ENCODE assay signal across 8 mouse cellular contexts in the genomic region with DNA sequence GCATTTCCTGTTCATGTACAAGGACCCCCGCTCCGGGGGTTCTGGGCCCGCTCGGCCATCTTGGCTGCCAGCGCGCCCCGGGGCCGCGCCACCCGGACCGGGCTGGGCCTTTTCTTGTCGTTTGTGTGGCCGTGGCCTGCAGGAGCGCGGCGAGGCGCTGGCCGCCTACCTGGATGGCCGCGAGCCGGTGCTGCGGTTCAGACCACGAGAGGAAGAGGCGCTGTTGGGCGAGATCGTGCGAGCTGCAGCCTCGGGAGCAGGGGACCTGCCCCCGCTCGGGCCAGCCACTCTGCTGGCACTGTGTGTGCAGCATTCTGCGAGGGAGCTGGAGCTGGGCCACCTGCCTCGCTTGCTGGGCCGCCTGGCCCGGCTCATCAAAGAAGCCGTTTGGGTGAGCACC. TPM values are rescaled to one million over a fixed set of nuclear protein-coding genes. Genes with fewer than 3 reads are reported as not detected.
DNase-seq lines count a peak whose midpoint lies in the region; ATAC-seq lines count a peak whose summit lies in the region.
"Had no signal": no experiment of that assay in that cellular context is flagged by ENCODE, and none has a peak within 500 bp of the region (broad histone marks: within the 10 kb centered on the region; RNA-seq: fewer than 3 reads in every experiment).

No protein-coding gene starts in this region.

- H3K9ac ChIP-seq in lung, embryonic 15.5 days, result peak overlapping the region; percentile 39
- peak overlapping the region; percentile 8; the same call in 1 of the 2 replicates for H3K9ac ChIP-seq in hindbrain, embryonic 11.5 days (ENCODE audit: low read depth, low read length)
- peak overlapping the region; percentile 68 for H3K9ac ChIP-seq in lung, embryonic 16.5 days (ENCODE audit: low read length)

- DNase-seq in lung, postnatal 36 days, result no peak
- peak; percentile 69 for DNase-seq in embryonic facial prominence, embryonic 10.5 days (ENCODE audit: low spot score)
- peak; percentile 48 for DNase-seq in hindbrain, embryonic 11.5 days (ENCODE audit: low spot score)
- no peak for DNase-seq in adrenal gland, postnatal 25 days

- ATAC-seq in lung, embryonic 15.5 days (ENCODE audit: borderline replicate concordance, extremely low read depth, low FRiP score, low TSS enrichment), result no peak
- no peak for ATAC-seq in hindbrain, embryonic 11.5 days (ENCODE audit: low FRiP score)
- ATAC-seq in lung, embryonic 16.5 days (ENCODE audit: low read depth), result peak; percentile 29
- no peak for ATAC-seq in megakaryocyte, adult 5-6 weeks (ENCODE audit: poor library complexity, severe bottlenecking)

- no peaks in the 10 kb centered on the region for H3K9me3 ChIP-seq in lung, embryonic 15.5 days
- peaks cover 7% of the 10 kb centered on the region; the same call in 1 of the 2 replicates for H3K9me3 ChIP-seq in embryonic facial prominence, embryonic 10.5 days
- H3K9me3 ChIP-seq in hindbrain, embryonic 11.5 days (ENCODE audit: control insufficient read depth, low read length), result no peaks in the 10 kb centered on the region
- H3K9me3 ChIP-seq in lung, embryonic 16.5 days (ENCODE audit: control insufficient read depth, low read length), result no peaks in the 10 kb centered on the region

- 16% methylated on average over 35 of the region's 35 CpGs for WGBS in lung, embryonic 15.5 days
- WGBS in embryonic facial prominence, embryonic 10.5 days, result 18% methylated on average over 35 of the region's 35 CpGs
- WGBS in hindbrain, embryonic 11.5 days, result 28% methylated on average over 34 of the region's 35 CpGs
- WGBS in lung, embryonic 16.5 days, result 18% methylated on average over 35 of the region's 35 CpGs

- peak overlapping the region; percentile 19 for H3K4me3 ChIP-seq in lung, embryonic 15.5 days
- H3K4me3 ChIP-seq in embryonic facial prominence, embryonic 10.5 days, result peak overlapping the region; percentile 52
- no peak overlapping the region for H3K4me3 ChIP-seq in hindbrain, embryonic 11.5 days (ENCODE audit: low read depth, low read length)
- H3K4me3 ChIP-seq in lung, embryonic 16.5 days (ENCODE audit: low read length), result peak overlapping the region; percentile 26

- peaks cover 25% of the 10 kb centered on the region for H3K27me3 ChIP-seq in lung, embryonic 15.5 days
- H3K27me3 ChIP-seq in embryonic facial prominence, embryonic 10.5 days (replicated peaks; ENCODE audit: low read depth, poor library complexity, severe bottlenecking), result peaks cover 64% of the 10 kb centered on the region
- peaks cover 12% of the 10 kb centered on the region for H3K27me3 ChIP-seq in hindbrain, embryonic 11.5 days (ENCODE audit: control insufficient read depth, insufficient read depth, low read length)
- peaks cover 9% of the 10 kb centered on the region; the same call in 1 of the 2 replicates for H3K27me3 ChIP-seq in lung, embryonic 16.5 days (ENCODE audit: control insufficient read depth, insufficient read depth, low read depth, low read length)

- H3K27ac ChIP-seq in lung, embryonic 15.5 days, result 0 out of 2 replicates have a peak overlapping the region, but pooled peaks have one; percentile 16
- peak overlapping the region; percentile 80 for H3K27ac ChIP-seq in embryonic facial prominence, embryonic 10.5 days (replicated peaks)
- H3K27ac ChIP-seq in hindbrain, embryonic 11.5 days (ENCODE audit: low read depth, low read length), result no peak overlapping the region
- no peak overlapping the region for H3K27ac ChIP-seq in lung, embryonic 16.5 days (ENCODE audit: low read length)

- H3K4me1 ChIP-seq in lung, embryonic 15.5 days, result peaks cover 30% of the 10 kb centered on the region
- peaks cover 25% of the 10 kb centered on the region for H3K4me1 ChIP-seq in embryonic facial prominence, embryonic 10.5 days
- H3K4me1 ChIP-seq in hindbrain, embryonic 11.5 days (replicated peaks; ENCODE audit: control insufficient read depth, insufficient read depth, low read length), result peaks cover 4% of the 10 kb centered on the region; the same call in 1 of the 2 replicates
- H3K4me1 ChIP-seq in lung, embryonic 16.5 days (replicated peaks; ENCODE audit: control insufficient read depth, insufficient read depth, low read length), result peaks cover 30% of the 10 kb centered on the region

- H3K4me2 ChIP-seq in lung, embryonic 15.5 days, result peak overlapping the region; percentile 53
- peak overlapping the region; percentile 39 for H3K4me2 ChIP-seq in hindbrain, embryonic 11.5 days (replicated peaks; ENCODE audit: low read depth, low read length)
- peak overlapping the region; percentile 53 for H3K4me2 ChIP-seq in lung, embryonic 16.5 days (ENCODE audit: low read depth, low read length)

- peaks cover 10% of the 10 kb centered on the region; the same call in 1 of the 2 replicates for H3K36me3 ChIP-seq in lung, embryonic 15.5 days
- H3K36me3 ChIP-seq in embryonic facial prominence, embryonic 10.5 days (replicated peaks), result peaks cover 14% of the 10 kb centered on the region
- H3K36me3 ChIP-seq in hindbrain, embryonic 11.5 days (ENCODE audit: control insufficient read depth, insufficient read depth, low read length), result no peaks in the 10 kb centered on the region
- H3K36me3 ChIP-seq in lung, embryonic 16.5 days (ENCODE audit: control insufficient read depth, insufficient read depth, low read length), result peaks cover 9% of the 10 kb centered on the region

RNA-seq across cellular contexts. Expression of gene Rasip1, which starts 5.2 kb away (rescaled TPM):
- polyA plus RNA-seq in lung, embryonic 15.5 days (2015; fragmentation: Nextera tagmentation; extraction: Ambion mirVana), result 32.4 and 33.3 TPM in 2 replicates
- 6.5 and 6.8 TPM in 2 replicates for polyA plus RNA-seq in embryonic facial prominence, embryonic 10.5 days (2016; fragmentation: Nextera tagmentation; extraction: Ambion mirVana)
- 4.9 and 5.1 TPM in 2 replicates for polyA plus RNA-seq in hindbrain, embryonic 11.5 days (2014; fragmentation: Nextera tagmentation; extraction: Ambion mirVana)
- 16.1 and 16.4 TPM in 2 replicates for polyA plus RNA-seq in lung, embryonic 16.5 days (2015; fragmentation: Nextera tagmentation; extraction: Ambion mirVana)
- 0.20 TPM in 1 of 2 replicates, not detected in the other for total RNA-seq in megakaryocyte, adult 5-6 weeks (2015)
- 0.29 TPM in 1 of 2 replicates, not detected in the other for total RNA-seq in megakaryocyte, adult 5-6 weeks (2017)
- 21.3 and 23.3 TPM in 2 replicates for total RNA-seq in adrenal gland, postnatal 25 days (2021)

RNA-seq across cellular contexts. Expression of gene Mamstr, which starts 7.3 kb away (rescaled TPM):
- polyA plus RNA-seq in lung, embryonic 15.5 days (2015; fragmentation: Nextera tagmentation; extraction: Ambion mirVana), result 7.7 and 9.5 TPM in 2 replicates
- polyA plus RNA-seq in embryonic facial prominence, embryonic 10.5 days (2016; fragmentation: Nextera tagmentation; extraction: Ambion mirVana), result 1.3 and 3.1 TPM in 2 replicates
- 1.7 and 2.1 TPM in 2 replicates for polyA plus RNA-seq in hindbrain, embryonic 11.5 days (2014; fragmentation: Nextera tagmentation; extraction: Ambion mirVana)
- polyA plus RNA-seq in lung, embryonic 16.5 days (2015; fragmentation: Nextera tagmentation; extraction: Ambion mirVana), result 10.6 and 11.5 TPM in 2 replicates
- not detected in 2 replicates for total RNA-seq in megakaryocyte, adult 5-6 weeks (2015)
- 0.53 TPM in 1 of 2 replicates, not detected in the other for total RNA-seq in megakaryocyte, adult 5-6 weeks (2017)
- total RNA-seq in adrenal gland, postnatal 25 days (2021), result 3.5 and 4.3 TPM in 2 replicates

RNA-seq across cellular contexts. Expression of gene Izumo1, which starts 10.9 kb away (rescaled TPM):
- polyA plus RNA-seq in lung, embryonic 15.5 days (2015; fragmentation: Nextera tagmentation; extraction: Ambion mirVana), result 0.15 and 0.29 TPM in 2 replicates
- polyA plus RNA-seq in embryonic facial prominence, embryonic 10.5 days (2016; fragmentation: Nextera tagmentation; extraction: Ambion mirVana), result 0.07 and 0.10 TPM in 2 replicates
- 0.12 and 0.18 TPM in 2 replicates for polyA plus RNA-seq in hindbrain, embryonic 11.5 days (2014; fragmentation: Nextera tagmentation; extraction: Ambion mirVana)
- 0.16 and 0.21 TPM in 2 replicates for polyA plus RNA-seq in lung, embryonic 16.5 days (2015; fragmentation: Nextera tagmentation; extraction: Ambion mirVana)
- not detected in 2 replicates for total RNA-seq in megakaryocyte, adult 5-6 weeks (2015)
- 0.22 TPM in 1 of 2 replicates, not detected in the other for total RNA-seq in megakaryocyte, adult 5-6 weeks (2017)
- 0.36 TPM in 1 of 2 replicates, not detected in the other for total RNA-seq in adrenal gland, postnatal 25 days (2021)
- total RNA-seq: left cerebral cortex, postnatal 10 days had no signal

RNA-seq across cellular contexts. Expression of gene Fut1, which starts 15.4 kb away (rescaled TPM):
- polyA plus RNA-seq in lung, embryonic 15.5 days (2015; fragmentation: Nextera tagmentation; extraction: Ambion mirVana), result 0.47 and 0.49 TPM in 2 replicates
- 0.07 and 0.44 TPM in 2 replicates for polyA plus RNA-seq in embryonic facial prominence, embryonic 10.5 days (2016; fragmentation: Nextera tagmentation; extraction: Ambion mirVana)
- not detected in 2 replicates for polyA plus RNA-seq in hindbrain, embryonic 11.5 days (2014; fragmentation: Nextera tagmentation; extraction: Ambion mirVana)
- 0.26 and 0.70 TPM in 2 replicates for polyA plus RNA-seq in lung, embryonic 16.5 days (2015; fragmentation: Nextera tagmentation; extraction: Ambion mirVana)
- not detected in 2 replicates for total RNA-seq in megakaryocyte, adult 5-6 weeks (2015)
- total RNA-seq in megakaryocyte, adult 5-6 weeks (2017), result not detected in 2 replicates
- total RNA-seq in adrenal gland, postnatal 25 days (2021), result not detected in 2 replicates

RNA-seq across cellular contexts. Expression of gene Fgf21, which starts 17.2 kb away (rescaled TPM):
- polyA plus RNA-seq in lung, embryonic 15.5 days (2015; fragmentation: Nextera tagmentation; extraction: Ambion mirVana), result 0.42 TPM in 1 of 2 replicates, not detected in the other
- polyA plus RNA-seq in embryonic facial prominence, embryonic 10.5 days (2016; fragmentation: Nextera tagmentation; extraction: Ambion mirVana), result not detected in 2 replicates
- polyA plus RNA-seq in hindbrain, embryonic 11.5 days (2014; fragmentation: Nextera tagmentation; extraction: Ambion mirVana), result not detected in 2 replicates
- 0.16 and 0.91 TPM in 2 replicates for polyA plus RNA-seq in lung, embryonic 16.5 days (2015; fragmentation: Nextera tagmentation; extraction: Ambion mirVana)
- not detected in 2 replicates for total RNA-seq in megakaryocyte, adult 5-6 weeks (2015)
- not detected in 2 replicates for total RNA-seq in megakaryocyte, adult 5-6 weeks (2017)
- not detected in 2 replicates for total RNA-seq in adrenal gland, postnatal 25 days (2021)
- total RNA-seq: left cerebral cortex, postnatal 10 days had no signal

Comparison
In these comparisons a context has a peak if more than half of its experiments do, and no peak if none do; other contexts are left out.
1. H3K27ac ChIP-seq: peak in lung, embryonic 15.5 days (single experiment) and embryonic facial prominence, embryonic 10.5 days (single experiment); none in hindbrain, embryonic 11.5 days (single experiment) and lung, embryonic 16.5 days (single experiment).
2. H3K9ac ChIP-seq: peak in every context shown above with its lines; median percentile 68 in lung, embryonic 16.5 days; 39 in lung, embryonic 15.5 days; 8 in hindbrain, embryonic 11.5 days.
3. DNase-seq: peak in embryonic facial prominence, embryonic 10.5 days (single experiment) and hindbrain, embryonic 11.5 days (single experiment); none in lung, postnatal 36 days (single experiment) and adrenal gland, postnatal 25 days (single experiment).
4. Peak in every context shown above with its lines, with median percentiles within 50 percentile points of each other: H3K4me2 ChIP-seq.